Comparison of ENCODE assay signal across 9 mouse cellular contexts in the genomic region with DNA sequence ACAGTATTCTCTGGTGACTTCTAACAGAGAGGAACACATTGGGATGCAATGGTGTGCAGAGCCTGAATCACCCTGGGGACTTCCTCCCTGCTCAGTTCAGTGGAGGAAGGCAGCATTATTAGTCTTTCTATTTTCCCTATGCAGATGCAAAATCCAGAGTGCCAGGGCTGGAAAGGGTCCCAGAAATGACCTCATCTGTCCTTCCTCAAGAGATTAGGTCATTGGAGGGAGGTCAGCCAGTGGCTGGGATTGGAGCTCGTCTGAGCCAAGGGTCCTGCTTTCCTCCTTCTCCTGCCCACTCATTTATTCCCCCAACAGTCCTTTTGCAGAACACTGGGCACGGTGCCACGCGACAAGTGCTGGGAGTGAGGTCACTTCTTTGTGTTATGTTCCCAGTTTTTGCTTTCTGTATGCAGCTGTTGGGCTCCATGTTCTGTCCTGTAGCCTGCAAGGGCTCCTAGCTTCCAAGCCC. TPM values are rescaled to one million over a fixed set of nuclear protein-coding genes. Genes with fewer than 3 reads are reported as not detected.
DNase-seq lines count a peak whose midpoint lies in the region; ATAC-seq and TF ChIP-seq lines count a peak whose summit lies in the region.
"Had no signal": no experiment of that assay in that cellular context is flagged by ENCODE, and none has a peak within 500 bp of the region (broad histone marks: within the 10 kb centered on the region; RNA-seq: fewer than 3 reads in every experiment).

No protein-coding gene starts in this region.

- H3K9me3 ChIP-seq in intestine, embryonic 14.5 days (ENCODE audit: control insufficient read depth, low read length), result no peaks in the 10 kb centered on the region
- no peaks in the 10 kb centered on the region for H3K9me3 ChIP-seq in midbrain, postnatal 0 days (ENCODE audit: low read length)

- H3K4me2 ChIP-seq in intestine, embryonic 14.5 days (ENCODE audit: low read length), result no peak overlapping the region
- H3K4me2 ChIP-seq in midbrain, postnatal 0 days (ENCODE audit: low read depth, low read length, poor library complexity, severe bottlenecking), result no peak overlapping the region

- 53% methylated on average over 4 of the region's 4 CpGs for WGBS in intestine, embryonic 14.5 days
- WGBS in midbrain, postnatal 0 days, result 59% methylated on average over 4 of the region's 4 CpGs

- TF ChIP-seq POLR2A in brain, embryonic 14.5 days (IDR thresholded peaks at IDR 0.05; ENCODE audit: borderline replicate concordance, extremely low read depth, insufficient read depth, insufficient read length, poor library complexity, severe bottlenecking), result no peak

- peaks cover 3% of the 10 kb centered on the region; the same call in 1 of the 2 replicates for H3K4me1 ChIP-seq in intestine, embryonic 14.5 days (replicated peaks; ENCODE audit: control insufficient read depth, insufficient read depth, low read length)
- H3K4me1 ChIP-seq in midbrain, postnatal 0 days (ENCODE audit: insufficient read depth, low read length), result 0 out of 2 replicates have a peak, but pooled peaks cover 7% of the 10 kb centered on the region

- ATAC-seq in intestine, embryonic 14.5 days (replicated peaks; ENCODE audit: low FRiP score, low TSS enrichment, low read depth), result peak; percentile 47; the same call in 1 of the 2 replicates
- peak; percentile 86 for ATAC-seq in midbrain, postnatal 0 days (ENCODE audit: low FRiP score)

- H3K27me3 ChIP-seq in intestine, embryonic 14.5 days (replicated peaks; ENCODE audit: control insufficient read depth, insufficient read depth, low read length), result no peaks in the 10 kb centered on the region
- H3K27me3 ChIP-seq in midbrain, postnatal 0 days (ENCODE audit: insufficient read depth, low read length), result no peaks in the 10 kb centered on the region

- no peaks in the 10 kb centered on the region for H3K36me3 ChIP-seq in intestine, embryonic 14.5 days (ENCODE audit: control insufficient read depth, insufficient read depth, low read length)
- H3K36me3 ChIP-seq in midbrain, postnatal 0 days (ENCODE audit: insufficient read depth, low read length), result no peaks in the 10 kb centered on the region

- no peak for TF ChIP-seq CTCF in brain, embryonic 14.5 days (IDR thresholded peaks at IDR 0.05; ENCODE audit: borderline replicate concordance, extremely low read depth, insufficient read depth, insufficient read length)
- TF ChIP-seq CTCF in midbrain, postnatal 0 days (IDR thresholded peaks at IDR 0.05), result no peak

- H3K27ac ChIP-seq in intestine, embryonic 14.5 days (ENCODE audit: low read depth), result 0 out of 2 replicates have a peak overlapping the region, but pooled peaks have one; percentile 27
- H3K27ac ChIP-seq in midbrain, postnatal 0 days (ENCODE audit: low read depth, low read length), result 0 out of 2 replicates have a peak overlapping the region, but pooled peaks have one; percentile 12
- H3K27ac ChIP-seq: macrophage had no signal

- no peak overlapping the region for H3K9ac ChIP-seq in intestine, embryonic 14.5 days (ENCODE audit: low read length)
- no peak overlapping the region for H3K9ac ChIP-seq in midbrain, postnatal 0 days (replicated peaks; ENCODE audit: low read length, poor library complexity, severe bottlenecking)

- H3K4me3 ChIP-seq in intestine, embryonic 14.5 days (ENCODE audit: low read depth, low read length), result no peak overlapping the region
- no peak overlapping the region for H3K4me3 ChIP-seq in midbrain, postnatal 0 days (ENCODE audit: low read depth, low read length)

- peak; percentile 76 for DNase-seq in adipocyte (ENCODE audit: low spot score)
- peak; percentile 97 for DNase-seq in brain, embryonic 14.5 days (ENCODE audit: low read depth)
- peak; percentile 92 for DNase-seq in gastrocnemius, postnatal 10 days
- peak; percentile 65 for DNase-seq in intestine, embryonic 14.5 days (ENCODE audit: low spot score)
- peak; percentile 61 to 64 for DNase-seq in left cerebral cortex, adult 18-20 months (ENCODE audit: low spot score in 2 of 2)
- peak; percentile 90 for DNase-seq in midbrain, postnatal 0 days (ENCODE audit: low spot score)
- peak; percentile 12 for DNase-seq in urinary bladder, postnatal 10 days (ENCODE audit: low spot score)
- no peak for DNase-seq in thymus, adult 18-20 months

RNA-seq across cellular contexts. Expression of a gene that starts 25.9 kb away (rescaled TPM):
- polyA plus RNA-seq in brain, embryonic 14.5 days (2012; rRNA removed), result 41.9 and 59.6 TPM in 2 replicates
- total RNA-seq in gastrocnemius, postnatal 10 days (2021), result 10 to 100 TPM; 29.9 to 34.5 TPM
- 10.5 and 10.7 TPM in 2 replicates for polyA plus RNA-seq in intestine, embryonic 14.5 days (2014; fragmentation: Nextera tagmentation; extraction: Ambion mirVana)
- total RNA-seq in left cerebral cortex, adult 18-20 months (2021), result 10 to 100 TPM; 29.8 to 35.4 TPM
- 84.3 and 89.4 TPM in 2 replicates for total RNA-seq in midbrain, postnatal 0 days (2014; rRNA removed)
- 20.3 and 25.4 TPM in 2 replicates for polyA plus RNA-seq in midbrain, postnatal 0 days (2015; fragmentation: Nextera tagmentation; extraction: Ambion mirVana)
- polyA plus RNA-seq: macrophage had no signal

Comparison
In these comparisons a context has a peak if more than half of its experiments do, and no peak if none do; other contexts are left out.
1. DNase-seq: peak in adipocyte (single experiment), brain, embryonic 14.5 days (single experiment), gastrocnemius, postnatal 10 days (single experiment), intestine, embryonic 14.5 days (single experiment), left cerebral cortex, adult 18-20 months (2 of 2), midbrain, postnatal 0 days (single experiment) and urinary bladder, postnatal 10 days (single experiment); none in thymus, adult 18-20 months (0 of 2).